Mouse (Mus musculus): ENCODE measurements at regions not wholly inside any gene's neighbourhood (a gene's known extent, or its start where the extent isn't known, plus 50 kb on each side); places are given as distances from the start of the nearest gene placed in this dataset.

GRCm38 (mm10) chr17:72672010-72672409 lies 67.6 kb upstream of the Alk start:
- H3K4me3 ChIP-seq: no peak overlapping the region
- no peak for DNase-seq (ENCODE audit: low spot score)
- H3K36me3 ChIP-seq: no peaks in the 10 kb centered on the region
- no peak overlapping the region for H3K27ac ChIP-seq
- H3K9me3 ChIP-seq (replicated peaks): no peaks in the 10 kb centered on the region
- 75% methylated on average over 3 of the region's 3 CpGs for whole genome bisulfite sequencing
- no peaks in the 10 kb centered on the region for H3K27me3 ChIP-seq (ENCODE audit: low read depth, poor library complexity, severe bottlenecking)
- H3K4me1 ChIP-seq: no peaks in the 10 kb centered on the region

DNA sequence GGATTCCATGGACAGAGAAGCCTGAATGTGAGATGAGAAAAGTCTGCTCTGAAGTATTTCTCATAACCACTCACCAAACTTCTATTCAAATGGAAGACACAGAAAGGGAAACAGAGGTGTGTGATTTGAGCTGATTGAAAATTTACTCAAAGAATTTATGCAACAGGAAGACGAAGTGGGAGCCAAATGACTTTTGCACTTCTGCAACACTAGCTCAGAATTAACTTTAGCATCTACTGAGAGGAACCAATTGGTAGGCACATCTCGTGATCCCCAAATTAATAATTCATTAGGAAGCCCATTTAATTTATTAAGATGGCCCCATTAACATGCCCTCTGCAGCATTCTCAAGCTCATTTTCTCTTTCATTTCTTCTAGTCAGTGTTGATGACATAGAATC lies 62.5 kb upstream of the Alk start:
- Histone ChIP-seq H3K27me3 (ENCODE audit: low read depth, poor library complexity, severe bottlenecking) (no peaks in the 10 kb centered on the region), H3K36me3 (no peaks in the 10 kb centered on the region), H3K4me1 (no peaks in the 10 kb centered on the region), H3K4me3 (no peak overlapping the region), H3K27ac (no peak overlapping the region), H3K9me3 (replicated peaks) (no peaks in the 10 kb centered on the region)
- DNase-seq (ENCODE audit: low spot score): no peak
- 82% methylated on average over 2 of the region's 2 CpGs for WGBS

GRCm38 (mm10) chr17:72661678-72662077 lies 57.3 kb upstream of the Alk start:
- Histone ChIP-seq H3K36me3 (no peaks in the 10 kb centered on the region), H3K27ac (no peak overlapping the region), H3K27me3 (ENCODE audit: low read depth, poor library complexity, severe bottlenecking) (no peaks in the 10 kb centered on the region), H3K9me3 (replicated peaks) (no peaks in the 10 kb centered on the region), H3K4me3 (no peak overlapping the region), H3K4me1 (no peaks in the 10 kb centered on the region)
- no peak for DNase-seq (ENCODE audit: low spot score)
- 82% methylated on average over 2 of the region's 2 CpGs for WGBS

GRCm38 (mm10) chr17:72658744-72659143 lies 54.3 kb upstream of the Alk start:
- no peak overlapping the region for H3K4me3 ChIP-seq
- no peak for DNase-seq (ENCODE audit: low spot score)
- no peaks in the 10 kb centered on the region for H3K9me3 ChIP-seq (replicated peaks)
- no peak overlapping the region for H3K27ac ChIP-seq
- H3K36me3 ChIP-seq: no peaks in the 10 kb centered on the region
- H3K27me3 ChIP-seq (ENCODE audit: low read depth, poor library complexity, severe bottlenecking): no peaks in the 10 kb centered on the region
- 69% methylated on average over 6 of the region's 6 CpGs for WGBS
- H3K4me1 ChIP-seq: no peaks in the 10 kb centered on the region

DNA sequence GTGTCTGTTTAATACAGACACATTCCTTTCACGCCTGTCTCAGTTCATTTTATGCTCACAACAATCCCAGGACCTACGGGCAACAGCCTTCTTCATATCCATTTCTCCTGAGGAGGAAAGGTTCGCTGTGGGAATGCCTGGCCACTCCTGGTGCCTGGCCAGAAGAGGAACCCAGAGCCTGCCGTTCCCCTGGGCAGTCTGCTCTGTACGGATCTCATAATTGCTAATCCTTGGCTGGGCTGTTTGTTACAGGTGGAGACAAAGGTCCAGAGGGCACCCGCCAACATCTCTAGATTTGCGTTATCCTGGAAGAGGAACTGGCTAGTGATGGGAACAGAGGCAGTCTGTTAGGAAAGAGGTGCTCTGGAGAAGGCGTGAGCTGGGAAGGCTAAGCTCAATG lies 53.4 kb upstream of the Alk start:
- no peaks in the 10 kb centered on the region for H3K4me1 ChIP-seq
- no peaks in the 10 kb centered on the region for H3K9me3 ChIP-seq (replicated peaks)
- no peaks in the 10 kb centered on the region for H3K36me3 ChIP-seq
- H3K4me3 ChIP-seq: no peak overlapping the region
- H3K27ac ChIP-seq: no peak overlapping the region
- WGBS: 66% methylated on average over 8 of the region's 8 CpGs
- no peak for DNase-seq (ENCODE audit: low spot score)
- H3K27me3 ChIP-seq (ENCODE audit: low read depth, poor library complexity, severe bottlenecking): no peaks in the 10 kb centered on the region
